Mouse (Mus musculus) C2C12 (cell line): ENCODE data around the gene Igsf21.

Experiments
- CEBPB ChIP-seq: IDR thresholded peaks from one replicate; pipeline ENCODE4 v1.6.1; 2011; ENCODE audit warnings: low read depth, mild to moderate bottlenecking, control low read depth, moderate library complexity
- CTCF ChIP-seq: IDR thresholded peaks from one replicate; pipeline ENCODE4 v1.5.1; 2011; ENCODE audit not compliant: control insufficient read depth, insufficient read depth, insufficient read length
- FOSL1 ChIP-seq: IDR thresholded peaks from one replicate; pipeline ENCODE4 v1.8.0; 2011; ENCODE audit warnings: mild to moderate bottlenecking, low read length; ENCODE audit not compliant: poor library complexity, insufficient read depth, severe bottlenecking
- MAX ChIP-seq: IDR thresholded peaks from one replicate; pipeline ENCODE4 v1.6.1; 2011; ENCODE audit warnings: mild to moderate bottlenecking, control low read depth
- MYOG ChIP-seq: IDR thresholded peaks from one replicate; pipeline ENCODE4 v1.6.1; 2011; ENCODE audit not compliant: control insufficient read depth, insufficient read length; ENCODE audit errors: extremely low read depth
- USF1 ChIP-seq: IDR thresholded peaks from one replicate; pipeline ENCODE4 v1.6.1; 2011; ENCODE audit warnings: low read depth, mild to moderate bottlenecking, control low read depth, moderate library complexity

GRCm38 (mm10) chr4:140063153-140063671, 183.4 kb downstream of the Igsf21 start:
- no peak for TF ChIP-seq CTCF
- no peak for TF ChIP-seq USF1
- no peak for TF ChIP-seq MAX
- TF ChIP-seq MYOG = no peak
- TF ChIP-seq FOSL1 = no peak
- no peak for TF ChIP-seq CEBPB
